ENCODE assay signal across 18 mouse cellular contexts in genomic region chr16:44240406-44240805, GRCm38 (mm10).
"Had no signal": no experiment of that assay in that cellular context is flagged by ENCODE, and none has a peak within 500 bp of the region (broad histone marks: within the 10 kb centered on the region; RNA-seq: fewer than 3 reads in every experiment).

No protein-coding gene starts in this region.

- DNase-seq: kidney, postnatal 10 days; kidney, postnatal 4 days; lung, adult 2 months; lung, postnatal 36 days; midbrain, embryonic 14.5 days; retina, postnatal 1 day; right cerebral cortex, postnatal 4 days; spleen, adult 18-20 months; thymus, adult 18-20 months; thymus, postnatal 14 days had no signal

- H3K27ac ChIP-seq: left cerebral cortex, adult 2 months; limb, embryonic 10.5 days; liver, embryonic 15.5 days; midbrain, embryonic 10.5 days; neural tube, embryonic 12.5 days had no signal

- H3K36me3 ChIP-seq: limb, embryonic 10.5 days; liver, embryonic 15.5 days; midbrain, embryonic 10.5 days; neural tube, embryonic 12.5 days had no signal

- H3K4me3 ChIP-seq: layer of hippocampus, adult 2 months; left cerebral cortex, adult 2 months; limb, embryonic 10.5 days; liver, embryonic 15.5 days; midbrain, embryonic 10.5 days; neural tube, embryonic 12.5 days had no signal

- H3K4me2 ChIP-seq: liver, embryonic 11.5 days; liver, embryonic 15.5 days; neural tube, embryonic 12.5 days had no signal

- ATAC-seq: lung, postnatal 0 days had no signal

- H3K4me1 ChIP-seq: limb, embryonic 10.5 days; liver, embryonic 15.5 days; neural tube, embryonic 12.5 days had no signal

- H3K9me3 ChIP-seq: limb, embryonic 10.5 days; liver, embryonic 15.5 days; midbrain, embryonic 10.5 days; neural tube, embryonic 12.5 days had no signal

- H3K27me3 ChIP-seq: liver, embryonic 15.5 days; neural tube, embryonic 12.5 days had no signal

- H3K9ac ChIP-seq: liver, embryonic 15.5 days; neural tube, embryonic 12.5 days had no signal
